Mouse (Mus musculus): ENCODE measurements at regions not wholly inside any gene's neighbourhood (a gene's known extent, or its start where the extent isn't known, plus 50 kb on each side); places are given as distances from the start of the nearest gene placed in this dataset.

- DNase-seq (ENCODE audit: low spot score in 2 of 2), result no peak
These were observed 51.8 kb upstream of the Zdhhc25 start for GRCm38 (mm10) chr15:88548261-88548660.

Data from right cerebral cortex, postnatal 10 days (tissue).